Mouse (Mus musculus): ENCODE results near the gene Icosl.
"Not testable (repeated sequence)": the region's sequence is repeated elsewhere in the genome, so short reads cannot be mapped to it uniquely, and the experiment has no call there.

DNA sequence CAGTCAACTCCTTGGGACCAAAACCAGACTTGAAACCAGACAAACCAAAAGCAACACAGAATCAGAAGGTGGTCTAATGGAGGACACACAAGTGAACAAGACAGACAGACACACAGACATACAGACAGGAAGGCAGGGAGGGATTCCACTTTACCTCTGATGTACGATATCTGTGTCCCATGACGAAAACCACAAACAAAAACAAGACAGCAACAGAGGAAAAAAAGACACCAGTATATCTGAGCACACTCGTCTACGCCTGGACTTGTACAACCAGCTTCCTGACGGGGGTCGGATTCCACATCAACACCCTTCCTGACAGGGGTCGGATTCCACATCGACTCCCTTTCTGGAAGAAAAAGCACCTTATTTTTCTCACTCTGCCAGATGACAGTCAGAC lies 56.0 kb downstream of the Icosl start:
- not testable (repeated sequence) for TF ChIP-seq CTCF (IDR thresholded peaks at IDR 0.05; ENCODE audit: low read depth, low read length); POLR2A (IDR thresholded peaks at IDR 0.05; ENCODE audit: extremely low read depth, insufficient read depth, low read length)

All from liver, adult 2 months (tissue).